Mouse (Mus musculus) liver, postnatal 0 days (tissue): ENCODE data around the gene Hs3st2. TPM values are rescaled to one million over a fixed set of nuclear protein-coding genes. Genes with fewer than 3 reads are reported as not detected.

Source experiments
- ATAC-seq: fragments of 200-750 bp; cut with Nextera tagmentation; 2 replicates; pipeline ENCODE4 v1.8.0; 2017; ENCODE audit warnings: mild to moderate bottlenecking, moderate library complexity
- DNase-seq: peaks from one replicate; pipeline ENCODE4 v3.0.0-alpha.2; 2016
- H3K27ac ChIP-seq: fragments of 300-500 bp; sonication (generic); 2 replicates; pipeline ENCODE4 v1.5.1; 2014; ENCODE audit warnings: antibody characterized with exemption, moderate library complexity, mild to moderate bottlenecking, low read depth
- H3K27me3 ChIP-seq: fragments of 300-500 bp; sonication (generic); 2 replicates; pipeline ENCODE4 v1.6.1; 2014; ENCODE audit warnings: low read length, control low read depth, mixed read lengths; ENCODE audit not compliant: insufficient read depth
- H3K36me3 ChIP-seq: fragments of 300-500 bp; sonication (generic); replicated peaks from 2 replicates; pipeline ENCODE4 v1.6.1; 2014; ENCODE audit warnings: mild to moderate bottlenecking, control low read depth, low read length, moderate library complexity, mixed read lengths; ENCODE audit not compliant: insufficient read depth
- H3K4me1 ChIP-seq: fragments of 300-500 bp; sonication (generic); 2 replicates; pipeline ENCODE4 v1.6.1; 2014; ENCODE audit warnings: antibody characterized with exemption, mild to moderate bottlenecking, control low read depth; ENCODE audit not compliant: insufficient read depth
- H3K4me2 ChIP-seq: fragments of 300-500 bp; sonication (generic); 2 replicates; pipeline ENCODE4 v1.6.1; 2014; ENCODE audit warnings: low read depth, mild to moderate bottlenecking, low read length, moderate library complexity, mixed read lengths
- H3K4me3 ChIP-seq: fragments of 300-500 bp; sonication (generic); 2 replicates; pipeline ENCODE4 v1.5.1; 2014; ENCODE audit warnings: low read depth, low read length
- H3K9ac ChIP-seq: fragments of 300-500 bp; sonication (generic); replicated peaks from 2 replicates; pipeline ENCODE4 v1.6.1; 2014; ENCODE audit warnings: mild to moderate bottlenecking, moderate library complexity
- H3K9me3 ChIP-seq: fragments of 300-500 bp; sonication (generic); 2 replicates; pipeline ENCODE4 v1.6.1; 2016; ENCODE audit warnings: mild to moderate bottlenecking, control low read depth, low read length, mixed read lengths
- CTCF ChIP-seq: sonication (generic); IDR thresholded peaks from 2 replicates; pipeline ENCODE4 v1.5.1; 2016; ENCODE audit warnings: antibody characterized with exemption, low read depth
- EP300 ChIP-seq: IDR thresholded peaks from 2 replicates; pipeline ENCODE4 v1.6.1; 2016; ENCODE audit warnings: antibody characterized with exemption, low read depth, mild to moderate bottlenecking
- WGBS: fragments of 180-500 bp; shearing (Covaris S2); extraction: QIAGEN DNeasy Blood & Tissue Kit; methylation state at CpG from one replicate; pipeline ENCODE4 v1.1.7; 2014; ENCODE audit not compliant: insufficient replicate concordance; 5-methylcytosine and 5-hydroxymethylcytosine counted together
- polyA plus RNA-seq: library from polyadenylated mRNA; unstranded; fragments of >200 nt; fragmentation: Nextera tagmentation; extraction: Ambion mirVana; gene quantifications from 2 replicates; pipeline ENCODE4 v1.2.1, GENCODE M21; 2015

Gene Hs3st2
- polyA plus RNA-seq, 1 experiment from 2014 or later: not detected

DNA sequence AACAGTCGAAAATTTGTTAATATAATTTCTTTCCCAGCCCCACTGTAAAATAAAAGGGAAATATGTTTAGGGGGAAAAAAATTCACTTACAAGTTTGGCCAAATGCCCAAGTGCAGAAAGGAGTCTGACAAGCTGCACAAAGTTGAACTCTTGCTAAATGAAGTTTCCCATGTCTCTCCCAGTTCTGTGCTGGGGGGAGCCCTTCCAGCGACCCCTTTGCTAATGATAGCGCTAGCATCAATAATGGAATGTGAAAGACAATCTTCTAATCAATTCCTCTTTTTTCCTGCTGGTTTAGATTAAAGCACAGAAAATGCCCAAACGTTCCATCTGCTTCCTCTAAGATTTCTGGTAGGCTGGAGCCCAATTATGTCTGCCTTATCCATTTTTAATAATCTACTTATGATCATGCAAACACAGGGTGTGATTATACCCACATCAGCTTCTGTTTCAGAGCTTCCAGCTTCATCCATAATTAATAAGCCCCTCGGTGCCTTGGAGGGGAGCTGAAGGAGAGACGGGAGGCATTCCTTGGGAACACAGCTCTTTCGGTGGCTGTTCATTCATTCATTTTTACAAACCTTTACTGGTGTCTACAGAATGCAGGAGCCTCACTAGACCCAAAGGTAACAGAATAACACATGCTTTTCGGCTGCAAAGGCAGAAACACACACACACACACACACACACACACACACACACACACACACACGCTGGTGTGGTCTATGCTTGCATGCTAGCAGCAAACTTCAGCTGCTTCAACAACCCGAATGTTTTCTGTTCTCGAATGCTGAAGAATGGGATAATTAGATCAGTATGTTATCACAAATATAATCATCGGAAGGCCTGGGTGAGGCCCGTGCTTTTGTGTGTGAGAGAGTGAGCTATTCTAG lies 59.5 kb downstream of the Hs3st2 start:
- no peak overlapping the region for H3K4me2 ChIP-seq
- H3K9ac ChIP-seq: no peak overlapping the region
- H3K4me3 ChIP-seq: no peak overlapping the region
- H3K9me3 ChIP-seq: no peaks in the 10 kb centered on the region
- WGBS: 60% methylated on average over 13 of the region's 13 CpGs
- no peaks in the 10 kb centered on the region for H3K4me1 ChIP-seq
- ATAC-seq: no peak
- TF ChIP-seq EP300 (no peak), CTCF (no peak)
- no peak for DNase-seq
- no peaks in the 10 kb centered on the region for H3K36me3 ChIP-seq
- no peak overlapping the region for H3K27ac ChIP-seq
- no peaks in the 10 kb centered on the region for H3K27me3 ChIP-seq

DNA sequence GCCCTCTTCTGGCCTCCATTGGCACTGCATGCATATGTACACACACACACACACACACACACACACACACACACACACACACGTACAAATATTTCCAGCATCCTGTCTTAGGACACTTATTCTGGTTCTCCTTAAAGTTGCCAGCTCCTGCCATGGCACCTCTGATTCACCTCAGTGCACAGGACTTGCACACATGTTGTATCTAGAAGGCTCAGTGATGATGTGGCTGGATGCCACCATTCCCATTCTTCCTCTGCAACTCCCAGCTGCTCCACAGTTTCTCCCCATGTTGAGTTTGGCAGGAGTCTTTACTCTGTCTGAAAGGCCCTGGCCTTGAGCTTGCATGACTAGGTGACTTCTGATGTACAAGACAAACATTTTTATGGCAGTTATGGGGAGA lies 65.1 kb downstream of the Hs3st2 start:
- Histone ChIP-seq H3K9ac (no peak overlapping the region), H3K27ac (no peak overlapping the region), H3K4me3 (no peak overlapping the region), H3K4me2 (no peak overlapping the region), H3K27me3 (no peaks in the 10 kb centered on the region), H3K9me3 (no peaks in the 10 kb centered on the region), H3K4me1 (no peaks in the 10 kb centered on the region), H3K36me3 (no peaks in the 10 kb centered on the region)
- 82% methylated on average over 1 of the region's 1 CpGs for WGBS
- no peak for ATAC-seq
- no peak for TF ChIP-seq CTCF
- TF ChIP-seq EP300: no peak
- no peak for DNase-seq

GRCm38 (mm10) chr7:121458075-121458474 lies 66.4 kb downstream of the Hs3st2 start:
- TF ChIP-seq EP300: no peak

DNA sequence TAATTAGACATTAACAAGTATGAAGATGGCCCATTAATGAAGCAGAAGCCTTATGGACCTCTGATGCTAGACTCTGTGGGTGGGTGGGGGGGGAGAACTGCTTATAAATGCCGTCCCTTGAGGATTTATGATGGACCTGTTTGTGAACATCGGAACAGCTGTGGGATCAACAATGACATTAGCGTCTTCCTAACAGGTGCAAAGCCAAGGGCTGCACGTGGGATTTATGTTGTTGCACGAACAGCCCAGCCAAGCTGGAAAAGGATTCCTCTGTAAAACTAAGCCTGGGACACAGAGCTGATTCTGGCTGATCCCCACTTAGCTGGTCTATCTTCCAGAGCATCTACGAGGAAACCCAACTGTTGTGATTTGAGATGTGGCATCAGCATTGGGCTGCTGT lies 69.0 kb downstream of the Hs3st2 start:
- WGBS: 66% methylated on average over 6 of the region's 6 CpGs
- TF ChIP-seq EP300: no peak
- no peak for TF ChIP-seq CTCF
- Histone ChIP-seq H3K27ac (no peak overlapping the region), H3K9ac (no peak overlapping the region), H3K4me1 (no peaks in the 10 kb centered on the region), H3K36me3 (no peaks in the 10 kb centered on the region), H3K27me3 (no peaks in the 10 kb centered on the region), H3K4me3 (no peak overlapping the region), H3K9me3 (no peaks in the 10 kb centered on the region), H3K4me2 (no peak overlapping the region)
- ATAC-seq (no peak), DNase-seq (no peak)

More at GRCm38 (mm10) chr7:121458075-121458474, 66.4 kb downstream of the Hs3st2 start:
- H3K4me2 ChIP-seq: no peak overlapping the region
- 43% methylated on average over 3 of the region's 3 CpGs for WGBS
- no peaks in the 10 kb centered on the region for H3K4me1 ChIP-seq
- no peak for ATAC-seq
- no peak overlapping the region for H3K9ac ChIP-seq
- no peak for DNase-seq
- no peak overlapping the region for H3K4me3 ChIP-seq
- H3K27ac ChIP-seq: no peak overlapping the region
- H3K27me3 ChIP-seq: no peaks in the 10 kb centered on the region
- no peaks in the 10 kb centered on the region for H3K36me3 ChIP-seq
- H3K9me3 ChIP-seq: no peaks in the 10 kb centered on the region

DNA sequence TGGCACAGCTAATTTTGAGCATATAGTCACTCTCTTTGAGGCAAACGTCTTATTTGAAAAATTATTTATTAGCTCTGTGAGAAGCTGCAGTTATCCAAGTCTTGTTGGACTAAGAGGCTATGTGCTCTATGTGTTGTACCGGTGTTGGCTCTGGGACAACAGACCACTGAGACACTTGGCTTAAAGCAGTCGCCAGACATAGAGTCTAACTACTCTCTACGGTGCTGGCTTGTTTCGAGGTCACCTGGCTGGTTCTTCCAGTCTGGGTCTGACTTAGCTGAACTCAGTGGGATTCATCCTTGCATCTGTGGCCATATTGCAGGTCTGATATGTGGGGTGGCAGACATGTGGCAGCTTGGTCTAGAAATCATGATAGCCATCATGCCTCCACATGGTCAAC lies 72.8 kb downstream of the Hs3st2 start:
- no peak overlapping the region for H3K27ac ChIP-seq
- ATAC-seq (no peak), DNase-seq (no peak)
- no peak overlapping the region for H3K4me3 ChIP-seq
- H3K27me3 ChIP-seq: no peaks in the 10 kb centered on the region
- no peaks in the 10 kb centered on the region for H3K4me1 ChIP-seq
- TF ChIP-seq EP300 (no peak), CTCF (no peak)
- H3K9ac ChIP-seq: no peak overlapping the region
- no peaks in the 10 kb centered on the region for H3K36me3 ChIP-seq
- H3K4me2 ChIP-seq: no peak overlapping the region
- no peaks in the 10 kb centered on the region for H3K9me3 ChIP-seq
- WGBS: 79% methylated on average over 5 of the region's 5 CpGs

DNA sequence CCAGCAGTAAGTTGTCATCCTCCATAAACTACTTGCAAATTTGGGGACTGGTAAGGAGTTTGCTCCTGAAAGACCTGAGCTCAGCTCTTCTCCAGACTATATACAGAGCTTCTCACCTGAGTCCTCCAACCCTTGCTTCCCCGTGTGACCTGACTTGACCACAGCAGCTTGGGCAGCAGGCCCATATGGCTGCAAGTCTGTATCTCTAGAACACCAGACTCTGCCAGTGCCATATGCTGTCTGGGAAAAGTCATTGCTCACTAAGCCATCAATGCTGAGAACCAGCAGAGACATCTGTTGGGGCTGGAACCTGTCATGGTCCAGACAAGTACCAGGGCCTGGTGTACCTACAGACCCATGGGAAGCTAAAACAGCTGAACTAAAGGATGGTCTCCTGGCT lies 73.5 kb downstream of the Hs3st2 start:
- DNase-seq (no peak), ATAC-seq (no peak)
- Histone ChIP-seq H3K27ac (no peak overlapping the region), H3K4me2 (no peak overlapping the region), H3K36me3 (no peaks in the 10 kb centered on the region), H3K27me3 (no peaks in the 10 kb centered on the region), H3K9me3 (no peaks in the 10 kb centered on the region), H3K4me1 (0 out of 2 replicates have a peak, but pooled peaks cover 2% of the 10 kb centered on the region), H3K4me3 (no peak overlapping the region), H3K9ac (no peak overlapping the region)
- no peak for TF ChIP-seq CTCF
- TF ChIP-seq EP300: no peak
- WGBS: 75% methylated on average over 1 of the region's 1 CpGs
